Mouse (Mus musculus) MN1 (cell line): ENCODE measurements around the gene Ptpn12.
"Not testable (repeated sequence)": the region's sequence is repeated elsewhere in the genome, so short reads cannot be mapped to it uniquely, and the experiment has no call there.

Experiments used
- DNase-seq: peaks from one replicate; pipeline ENCODE4 v3.0.0-alpha.2; 2016; ENCODE audit warnings: low spot score

The Ptpn12 gene

DNA sequence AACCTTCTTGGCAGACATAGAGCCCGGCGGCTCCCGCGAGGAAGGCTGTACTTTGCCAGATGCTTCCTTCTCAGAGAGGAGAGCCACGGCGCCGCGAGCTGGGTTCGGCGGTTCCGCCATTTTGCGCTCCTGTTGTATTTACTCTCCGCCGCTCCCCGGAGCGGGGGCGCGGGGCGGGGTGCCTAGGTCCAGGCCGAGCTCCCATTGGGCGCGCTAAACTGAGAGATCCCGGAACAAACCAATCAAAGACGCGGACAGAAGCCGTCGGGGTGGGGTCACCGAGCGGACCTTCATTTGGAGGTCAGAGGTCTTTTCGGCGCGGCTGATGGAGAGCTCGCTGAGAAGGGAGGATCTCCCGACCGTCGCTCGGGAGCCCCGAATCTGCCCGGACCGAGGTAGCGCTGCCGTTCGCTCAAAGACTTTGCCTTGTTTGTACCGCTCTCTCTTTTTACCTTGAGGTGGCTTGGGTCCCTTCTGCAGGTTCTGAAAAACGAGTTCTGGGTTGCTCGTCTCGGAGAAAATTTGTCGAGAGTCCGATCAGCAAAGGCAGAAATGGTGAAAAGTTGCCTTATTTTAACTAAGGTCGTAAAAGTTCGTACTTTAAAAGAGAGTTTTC is 103.9 kb downstream of the Ptpn12 start:
- peak; percentile 95 for DNase-seq

- peak; percentile 55 for DNase-seq
These were observed 104.7 kb downstream of the Ptpn12 start for GRCm38 (mm10) chr5:20950855-20951650.

GRCm38 (mm10) chr5:20950516-20950854 is 105.2 kb downstream of the Ptpn12 start:
- DNase-seq = no peak

DNA sequence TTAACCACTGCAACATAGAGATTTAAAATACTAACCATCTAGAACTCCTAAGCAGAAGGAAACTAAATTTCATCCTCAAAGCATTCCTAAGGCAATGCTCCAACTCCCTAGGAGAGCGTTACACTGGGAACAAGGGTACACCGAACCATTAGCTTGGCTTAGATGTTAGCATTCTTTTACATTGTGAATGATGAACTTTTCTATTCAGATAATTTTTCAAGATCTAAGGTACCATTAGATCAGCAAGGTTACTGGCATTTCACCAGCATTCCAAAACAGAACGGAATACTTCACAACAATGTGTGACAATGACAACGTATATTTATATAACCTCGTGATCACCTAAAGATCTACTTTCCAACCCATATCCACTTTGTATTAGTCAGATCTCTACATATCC is 105.6 kb downstream of the Ptpn12 start:
- no peak for DNase-seq

- no peak for DNase-seq
These were observed 108.8 kb downstream of the Ptpn12 start for GRCm38 (mm10) chr5:20946906-20947305.

- no peak for DNase-seq
These were observed 110.6 kb downstream of the Ptpn12 start for GRCm38 (mm10) chr5:20944961-20945748.

DNA sequence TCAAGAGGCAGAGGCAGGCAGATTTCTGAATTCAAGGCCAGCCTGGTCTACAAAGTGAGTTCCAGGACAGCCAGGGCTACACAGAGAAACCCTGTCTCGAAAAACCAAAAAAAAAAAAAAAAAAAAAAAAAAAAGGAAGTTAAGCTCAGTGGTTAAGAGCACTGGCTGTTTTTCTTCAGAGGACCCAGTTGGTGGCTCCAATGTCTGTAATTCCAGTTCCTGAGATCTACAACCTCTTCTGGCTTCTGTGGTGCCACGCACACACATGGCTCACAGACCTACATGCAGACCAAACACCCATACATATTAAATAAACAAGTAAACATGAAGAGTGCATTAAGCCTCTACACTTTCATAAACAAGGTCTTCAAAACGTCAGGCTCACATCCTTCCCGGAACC is 111.9 kb downstream of the Ptpn12 start:
- not testable (repeated sequence) for DNase-seq

DNA sequence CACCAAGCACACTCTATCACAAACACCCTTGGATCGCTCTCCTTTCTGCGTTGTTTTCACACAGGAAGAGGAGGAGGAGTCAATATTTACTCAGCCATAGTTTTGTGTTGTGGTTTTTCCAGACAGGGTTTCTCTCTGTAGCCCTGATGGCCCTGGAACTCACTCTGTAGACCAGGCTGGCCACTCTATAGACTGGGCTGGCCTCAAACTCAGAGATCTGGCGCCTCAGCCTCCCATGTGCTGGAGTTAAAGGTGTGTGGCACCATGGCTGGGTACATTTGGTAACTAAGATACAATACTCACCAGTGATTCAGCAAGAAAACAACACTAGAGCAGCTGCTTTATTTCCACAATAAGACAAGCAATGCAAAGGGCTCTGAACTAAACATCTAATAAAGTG is 113.2 kb downstream of the Ptpn12 start:
- no peak for DNase-seq

DNA sequence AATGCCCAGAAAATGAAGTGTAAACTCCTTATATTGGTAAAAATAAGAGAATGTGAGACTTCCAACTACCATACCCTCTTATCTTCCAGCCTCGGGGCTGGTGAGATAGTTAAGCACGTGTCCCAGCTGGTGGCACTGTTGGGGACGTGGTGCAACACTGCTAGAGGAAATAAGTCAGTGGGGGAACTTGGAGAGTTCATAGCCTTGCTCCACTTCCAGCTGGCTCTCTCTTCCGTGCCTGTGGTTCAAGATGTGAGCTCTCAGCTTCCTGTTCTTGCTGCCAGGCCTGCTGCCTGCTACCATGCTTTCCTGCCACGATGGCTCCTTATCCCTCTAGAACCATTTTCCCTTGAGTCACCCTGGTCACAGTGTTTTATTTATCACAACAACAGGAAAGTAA is 114.5 kb downstream of the Ptpn12 start:
- no peak for DNase-seq

DNA sequence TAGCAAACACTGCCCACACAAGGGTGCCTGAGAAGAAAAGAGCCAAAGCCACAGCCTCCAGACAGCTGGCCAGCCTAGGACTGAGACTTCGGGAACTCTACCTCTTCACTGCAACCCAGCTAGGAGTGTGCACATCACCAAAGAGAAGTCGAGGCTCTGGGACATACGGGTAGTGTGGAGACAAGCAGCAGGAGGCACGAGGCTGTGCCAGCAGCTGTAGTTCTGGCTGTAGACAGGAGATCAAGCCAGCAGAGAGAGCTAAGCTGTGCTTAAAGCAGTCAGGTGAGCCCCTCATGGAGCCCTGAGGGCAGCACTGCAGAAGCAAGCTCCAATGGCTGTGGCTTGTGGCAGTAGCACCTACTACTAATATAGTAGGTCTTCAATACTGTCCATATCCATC is 115.0 kb downstream of the Ptpn12 start:
- no peak for DNase-seq

DNA sequence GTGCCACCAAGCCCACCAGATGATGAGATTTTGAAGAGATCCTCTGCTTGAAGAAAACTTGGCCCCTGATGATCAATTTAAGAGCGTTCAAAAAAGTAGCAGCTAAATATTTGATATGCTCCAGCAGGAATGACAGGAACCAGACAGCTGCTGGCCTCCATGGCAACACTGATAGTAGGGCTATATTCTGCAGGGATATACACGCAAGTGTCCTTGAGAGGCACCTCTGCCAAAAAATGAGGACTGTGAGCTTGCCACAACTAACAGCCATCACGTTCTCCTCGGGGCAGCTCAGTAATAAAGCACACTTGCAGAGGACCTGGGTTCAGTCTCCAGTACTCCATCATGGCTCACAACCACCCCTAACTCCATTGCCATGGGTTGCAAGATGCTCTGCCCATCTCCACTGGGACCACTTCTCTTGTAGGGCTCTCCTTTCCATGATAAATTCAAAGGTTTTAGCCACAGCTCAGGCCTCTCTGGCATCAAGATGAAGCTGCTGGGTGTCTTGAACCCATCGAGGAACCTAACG is 115.6 kb downstream of the Ptpn12 start:
- no peak for DNase-seq

DNA sequence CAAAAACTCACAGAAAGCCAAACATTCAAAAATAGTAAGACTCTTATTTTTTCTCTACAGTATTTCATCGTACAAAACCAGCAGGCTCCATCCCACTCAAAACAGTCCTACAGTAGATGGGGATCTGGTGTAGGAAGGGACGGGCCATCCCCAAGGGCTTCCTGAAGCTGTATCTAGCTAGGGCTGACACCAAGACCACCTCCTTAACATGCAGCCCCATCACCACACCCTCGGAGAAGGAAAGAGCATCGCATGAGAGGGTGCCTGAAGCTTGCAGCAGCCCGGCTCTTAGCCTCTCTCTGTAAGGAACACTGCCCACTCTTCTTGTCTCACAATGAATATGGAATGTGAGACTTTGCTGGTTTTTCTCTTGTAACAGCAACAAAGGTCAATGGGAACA is 117.2 kb downstream of the Ptpn12 start:
- no peak for DNase-seq
